Mouse (Mus musculus): ENCODE results near the gene Ppp1r12c. TPM values are rescaled to one million over a fixed set of nuclear protein-coding genes. Genes with fewer than 3 reads are reported as not detected.

Ppp1r12c gene
- polyA plus RNA-seq, 1 experiment from 2014 or later, result 55.4 TPM

DNA sequence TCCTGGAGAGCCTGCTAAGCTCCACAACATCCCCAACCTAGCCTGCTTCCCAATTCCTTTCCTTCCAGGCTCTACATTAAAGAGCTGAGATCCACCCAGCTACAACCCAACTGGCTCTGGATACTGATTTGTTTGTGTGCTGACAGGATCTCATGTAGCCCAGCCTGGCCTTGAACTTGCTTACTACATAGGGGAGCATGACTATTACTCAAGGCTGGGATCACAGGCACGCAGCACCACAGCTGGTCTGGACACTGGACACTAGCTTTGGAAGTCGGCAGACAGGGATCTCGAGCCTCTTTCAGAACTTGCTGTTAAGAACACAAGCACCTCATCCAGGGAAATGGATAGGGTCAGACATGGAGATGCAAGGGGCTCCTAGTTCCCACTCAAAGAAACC, 5.0 kb downstream of the Ppp1r12c start:
- ATAC-seq, result no peak
- no peak overlapping the region for H3K4me2 ChIP-seq (replicated peaks; ENCODE audit: low read depth, low read length)
- no peaks in the 10 kb centered on the region for H3K27me3 ChIP-seq (replicated peaks; ENCODE audit: insufficient read depth, low read length)
- TF ChIP-seq CTCF (IDR thresholded peaks at IDR 0.05) (no peak), EP300 (IDR thresholded peaks at IDR 0.05) (no peak)
- WGBS, result 94% methylated on average over 3 of the region's 3 CpGs
- DNase-seq (ENCODE audit: low spot score), result no peak
- H3K9me3 ChIP-seq (ENCODE audit: low read length), result no peaks in the 10 kb centered on the region
- H3K27ac ChIP-seq (ENCODE audit: low read length), result no peak overlapping the region
- H3K9ac ChIP-seq (replicated peaks; ENCODE audit: low read depth), result no peak overlapping the region
- H3K4me1 ChIP-seq (ENCODE audit: insufficient read depth, low read depth, low read length), result peaks cover 17% of the 10 kb centered on the region
- H3K4me3 ChIP-seq (ENCODE audit: low read depth, low read length), result no peak overlapping the region
- H3K36me3 ChIP-seq (ENCODE audit: insufficient read depth, low read length), result peaks cover 6% of the 10 kb centered on the region; the same call in 1 of the 2 replicates

DNA sequence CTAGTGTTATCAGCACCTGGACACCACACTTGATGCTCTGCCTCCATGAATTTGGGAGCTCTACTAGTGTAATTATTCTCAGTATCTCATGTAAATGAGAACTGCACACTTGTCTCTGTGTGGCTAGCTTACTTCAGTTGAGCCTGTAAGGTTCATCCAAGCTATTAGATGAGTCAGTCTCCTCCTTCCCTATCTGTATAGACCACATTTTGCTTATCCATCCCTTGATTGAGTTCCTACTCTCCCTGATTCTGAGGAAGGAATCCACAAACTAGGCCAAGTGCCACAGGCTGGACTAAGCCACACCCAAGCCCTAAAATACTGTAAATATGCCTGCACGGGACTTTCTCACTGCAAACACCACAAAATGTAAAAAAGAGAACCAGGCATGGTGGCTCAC, 7.5 kb downstream of the Ppp1r12c start:
- Histone ChIP-seq H3K9me3 (ENCODE audit: low read length) (no peaks in the 10 kb centered on the region), H3K4me1 (ENCODE audit: insufficient read depth, low read depth, low read length) (peaks cover 10% of the 10 kb centered on the region; the same call in 1 of the 2 replicates), H3K4me3 (ENCODE audit: low read depth, low read length) (no peak overlapping the region), H3K27ac (ENCODE audit: low read length) (no peak overlapping the region), H3K4me2 (replicated peaks; ENCODE audit: low read depth, low read length) (no peak overlapping the region), H3K9ac (replicated peaks; ENCODE audit: low read depth) (no peak overlapping the region), H3K27me3 (replicated peaks; ENCODE audit: insufficient read depth, low read length) (no peaks in the 10 kb centered on the region), H3K36me3 (ENCODE audit: insufficient read depth, low read length) (peaks cover 14% of the 10 kb centered on the region; the same call in 1 of the 2 replicates)
- 59% methylated on average over 1 of the region's 1 CpGs for WGBS
- DNase-seq (ENCODE audit: low spot score) (no peak), ATAC-seq (no peak)
- no peak for TF ChIP-seq EP300 (IDR thresholded peaks at IDR 0.05)
- no peak for TF ChIP-seq CTCF (IDR thresholded peaks at IDR 0.05)

DNA sequence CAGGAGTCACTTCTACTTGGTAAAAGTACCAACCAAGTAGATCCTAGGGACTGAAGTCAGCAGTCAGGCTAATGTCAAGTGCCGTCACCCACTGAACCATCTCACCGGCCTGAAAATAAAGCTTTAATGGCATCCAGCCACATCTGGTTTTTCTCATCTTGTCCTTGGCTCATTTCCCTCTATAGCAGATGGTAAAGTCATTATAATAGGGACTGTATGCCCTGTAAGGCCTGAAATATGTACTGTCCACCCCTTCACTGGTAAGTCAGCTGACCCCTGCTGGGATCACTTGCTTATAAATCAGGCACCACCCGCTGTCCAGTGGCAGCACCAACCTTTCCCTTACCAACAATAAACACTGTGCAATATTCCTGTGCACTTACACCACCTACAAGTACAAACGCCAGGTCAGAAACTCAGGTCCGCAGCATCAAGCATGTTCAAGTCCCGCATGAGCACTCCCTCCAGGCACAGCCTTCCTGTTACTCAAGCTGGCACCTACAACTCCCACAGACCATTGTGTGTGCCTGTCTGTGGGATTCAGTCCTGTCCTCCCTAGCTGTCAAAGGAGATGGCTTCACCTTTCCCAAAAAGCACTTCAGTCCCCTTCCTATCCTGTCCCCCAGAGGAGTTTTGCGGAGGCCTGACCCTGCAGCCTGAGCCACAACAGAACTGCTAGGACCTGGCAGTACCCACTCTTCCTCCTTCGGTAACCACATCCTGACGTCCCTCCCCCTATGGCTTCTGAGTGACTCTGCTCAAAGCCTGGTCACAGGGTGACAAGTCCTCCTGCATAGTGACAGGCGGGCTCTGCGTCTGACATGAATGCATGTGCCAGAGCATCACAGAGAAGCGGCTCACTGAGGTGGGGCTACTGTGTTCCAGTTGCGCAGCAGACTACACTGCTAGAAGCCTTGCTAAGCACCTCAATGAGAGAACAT, 8.9 kb downstream of the Ppp1r12c start:
- WGBS, result 72% methylated on average over 13 of the region's 13 CpGs
- Histone ChIP-seq H3K4me2 (replicated peaks; ENCODE audit: low read depth, low read length) (no peak overlapping the region), H3K4me1 (ENCODE audit: insufficient read depth, low read depth, low read length) (peaks cover 10% of the 10 kb centered on the region; the same call in 1 of the 2 replicates), H3K36me3 (ENCODE audit: insufficient read depth, low read length) (peaks cover 14% of the 10 kb centered on the region; the same call in 1 of the 2 replicates), H3K27ac (ENCODE audit: low read length) (0 out of 2 replicates have a peak overlapping the region, but pooled peaks have one; percentile 20), H3K9me3 (ENCODE audit: low read length) (no peaks in the 10 kb centered on the region), H3K9ac (replicated peaks; ENCODE audit: low read depth) (no peak overlapping the region), H3K27me3 (replicated peaks; ENCODE audit: insufficient read depth, low read length) (no peaks in the 10 kb centered on the region), H3K4me3 (ENCODE audit: low read depth, low read length) (no peak overlapping the region)
- ATAC-seq, result peak; percentile 78
- peak; percentile 76 for DNase-seq (ENCODE audit: low spot score)
- TF ChIP-seq CTCF (IDR thresholded peaks at IDR 0.05), result no peak
- TF ChIP-seq EP300 (IDR thresholded peaks at IDR 0.05), result peak; percentile 64

DNA sequence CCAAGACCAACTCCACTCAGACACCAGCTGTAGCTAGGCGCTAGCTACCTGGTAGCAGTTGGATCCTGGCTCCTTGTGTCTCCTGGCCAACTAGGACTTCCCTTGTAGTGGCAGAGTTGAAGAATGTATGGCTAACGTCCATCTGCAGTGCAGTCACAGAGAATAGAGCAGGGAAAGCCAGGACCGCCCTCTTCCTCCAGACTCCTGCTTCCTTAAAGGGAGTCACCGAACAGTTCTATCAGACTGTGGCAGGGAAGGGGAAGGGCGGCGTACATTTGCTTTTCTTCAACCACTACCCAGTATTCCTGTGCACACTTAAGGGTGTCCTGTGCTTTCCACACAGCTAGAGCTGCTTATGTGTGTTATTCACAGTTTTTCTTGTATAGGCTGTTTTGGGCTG, 10.2 kb downstream of the Ppp1r12c start:
- peaks cover 12% of the 10 kb centered on the region for H3K36me3 ChIP-seq (ENCODE audit: insufficient read depth, low read length)
- H3K9me3 ChIP-seq (ENCODE audit: low read length), result no peaks in the 10 kb centered on the region
- 69% methylated on average over 6 of the region's 6 CpGs for whole genome bisulfite sequencing
- peak overlapping the region; percentile 51; the same call in 1 of the 2 replicates for H3K27ac ChIP-seq (ENCODE audit: low read length)
- ATAC-seq (peak; percentile 73), DNase-seq (ENCODE audit: low spot score) (peak; percentile 66)
- no peak overlapping the region for H3K9ac ChIP-seq (replicated peaks; ENCODE audit: low read depth)
- H3K4me2 ChIP-seq (replicated peaks; ENCODE audit: low read depth, low read length), result no peak overlapping the region
- H3K4me3 ChIP-seq (ENCODE audit: low read depth, low read length), result no peak overlapping the region
- H3K27me3 ChIP-seq (replicated peaks; ENCODE audit: insufficient read depth, low read length), result no peaks in the 10 kb centered on the region
- TF ChIP-seq CTCF (IDR thresholded peaks at IDR 0.05) (no peak), EP300 (IDR thresholded peaks at IDR 0.05) (no peak)
- peaks cover 10% of the 10 kb centered on the region; the same call in 1 of the 2 replicates for H3K4me1 ChIP-seq (ENCODE audit: insufficient read depth, low read depth, low read length)

DNA sequence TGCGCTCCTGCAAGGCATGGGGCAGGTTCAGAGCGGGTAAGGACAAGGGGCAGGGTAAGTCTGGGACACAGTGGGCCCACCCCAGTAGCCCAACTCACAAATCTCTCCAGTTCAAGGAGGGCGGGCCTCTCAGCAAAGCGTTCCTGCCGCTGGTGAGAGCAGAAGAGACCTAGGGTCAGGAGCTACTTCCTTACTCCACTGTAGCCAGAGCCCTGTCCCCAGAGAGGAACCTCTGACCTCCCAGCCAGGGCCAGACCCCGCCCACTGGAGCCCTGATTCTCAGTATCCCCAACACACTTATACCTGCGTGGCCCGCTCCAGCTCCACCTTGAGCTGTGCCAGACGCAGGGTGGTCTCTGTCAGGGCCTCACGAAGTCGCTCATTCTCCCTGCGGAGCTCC, 19.2 kb downstream of the Ppp1r12c start:
- peaks cover 34% of the 10 kb centered on the region for H3K36me3 ChIP-seq (ENCODE audit: insufficient read depth, low read length)
- no peaks in the 10 kb centered on the region for H3K9me3 ChIP-seq (ENCODE audit: low read length)
- no peaks in the 10 kb centered on the region for H3K27me3 ChIP-seq (replicated peaks; ENCODE audit: insufficient read depth, low read length)
- DNase-seq (ENCODE audit: low spot score) (no peak), ATAC-seq (no peak)
- 87% methylated on average over 12 of the region's 12 CpGs for WGBS
- H3K27ac ChIP-seq (ENCODE audit: low read length), result no peak overlapping the region
- no peak overlapping the region for H3K4me3 ChIP-seq (ENCODE audit: low read depth, low read length)
- no peak overlapping the region for H3K9ac ChIP-seq (replicated peaks; ENCODE audit: low read depth)
- H3K4me1 ChIP-seq (ENCODE audit: insufficient read depth, low read depth, low read length), result peaks cover 6% of the 10 kb centered on the region; the same call in 1 of the 2 replicates
- TF ChIP-seq EP300 (IDR thresholded peaks at IDR 0.05) (no peak), CTCF (IDR thresholded peaks at IDR 0.05) (no peak)
- H3K4me2 ChIP-seq (replicated peaks; ENCODE audit: low read depth, low read length), result no peak overlapping the region

DNA sequence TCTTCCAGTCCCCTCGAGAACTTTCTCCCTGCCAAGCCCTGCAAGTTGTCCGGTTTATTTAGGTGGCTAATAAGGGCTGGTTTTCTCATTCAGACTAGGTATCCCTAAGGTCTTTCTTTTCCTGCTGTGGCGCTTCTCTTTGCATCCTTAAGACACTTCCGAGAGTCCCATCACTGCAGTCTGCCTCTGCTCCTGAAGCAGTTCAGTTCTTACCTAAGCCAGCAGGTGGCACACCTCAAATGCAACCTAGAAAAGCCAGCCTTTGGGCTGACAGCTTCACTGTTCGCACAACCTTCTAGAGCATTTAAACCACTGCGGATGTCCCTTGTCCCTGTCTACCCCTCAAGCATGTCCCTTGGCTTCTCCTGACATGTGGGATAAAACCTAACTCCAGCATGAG, 21.8 kb downstream of the Ppp1r12c start:
- Histone ChIP-seq H3K27ac (ENCODE audit: low read length) (no peak overlapping the region), H3K27me3 (replicated peaks; ENCODE audit: insufficient read depth, low read length) (no peaks in the 10 kb centered on the region), H3K36me3 (ENCODE audit: insufficient read depth, low read length) (peaks cover 26% of the 10 kb centered on the region), H3K4me3 (ENCODE audit: low read depth, low read length) (no peak overlapping the region), H3K4me2 (replicated peaks; ENCODE audit: low read depth, low read length) (no peak overlapping the region), H3K9ac (replicated peaks; ENCODE audit: low read depth) (no peak overlapping the region), H3K4me1 (ENCODE audit: insufficient read depth, low read depth, low read length) (peaks cover 6% of the 10 kb centered on the region; the same call in 1 of the 2 replicates), H3K9me3 (ENCODE audit: low read length) (no peaks in the 10 kb centered on the region)
- TF ChIP-seq EP300 (IDR thresholded peaks at IDR 0.05), result no peak
- TF ChIP-seq CTCF (IDR thresholded peaks at IDR 0.05), result peak; percentile 76
- 32% methylated on average over 6 of the region's 6 CpGs for WGBS
- DNase-seq (ENCODE audit: low spot score) (peak; percentile 64), ATAC-seq (no peak)
